Mouse (Mus musculus) right cerebral cortex, postnatal 14 days (tissue): ENCODE results near the gene Adamtsl1.
A peak's percentile ranks its signal among the peaks of the same experiment; 100 is the strongest.

Experiments used
- DNase-seq: peaks from one replicate; pipeline ENCODE4 v3.0.0; 2022

Gene Adamtsl1

DNA sequence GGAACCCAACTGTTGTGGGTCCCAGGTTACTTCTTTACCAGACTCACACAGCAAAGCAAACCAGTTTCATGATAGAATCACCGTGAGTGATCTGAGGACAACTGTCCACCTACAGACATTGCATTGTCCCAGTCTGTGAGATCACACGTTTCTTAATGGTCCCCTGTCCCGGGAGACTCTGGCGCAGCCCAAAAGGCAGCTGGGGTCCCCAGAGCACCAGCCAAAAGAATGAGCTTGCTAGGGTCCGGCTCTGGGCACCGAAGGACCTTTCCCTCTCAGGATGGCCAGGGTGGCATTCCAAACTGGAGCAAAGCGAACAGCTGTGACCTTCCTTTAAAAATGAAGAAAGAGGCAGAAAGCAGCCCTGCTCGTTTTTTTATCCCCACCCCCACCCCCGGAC is at the start of gene Adamtsl1:
Adamtsl1 (plus strand) TSS at position 381 of the 400 bp plus-strand sequence.
- no peak for DNase-seq

DNA sequence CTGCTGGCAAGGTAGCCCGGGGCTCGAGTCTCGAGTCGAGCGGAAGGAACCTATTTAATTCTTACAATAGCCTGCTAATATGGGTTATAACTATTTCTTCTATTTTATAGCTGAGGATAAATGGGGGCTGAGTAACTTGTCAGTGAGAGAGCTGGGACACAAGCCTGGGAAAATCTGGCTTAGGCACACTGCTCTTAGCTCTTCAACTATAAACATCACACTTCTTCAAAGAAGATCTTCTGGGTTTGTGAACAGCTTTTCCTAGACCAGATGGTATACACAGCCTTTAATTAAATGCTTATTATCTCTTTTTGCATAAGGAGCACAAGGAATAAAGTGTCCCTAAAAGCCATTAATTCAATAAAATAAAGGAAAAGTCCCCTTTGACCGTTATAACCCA is 30.4 kb upstream of the Adamtsl1 start:
- DNase-seq: no peak

DNA sequence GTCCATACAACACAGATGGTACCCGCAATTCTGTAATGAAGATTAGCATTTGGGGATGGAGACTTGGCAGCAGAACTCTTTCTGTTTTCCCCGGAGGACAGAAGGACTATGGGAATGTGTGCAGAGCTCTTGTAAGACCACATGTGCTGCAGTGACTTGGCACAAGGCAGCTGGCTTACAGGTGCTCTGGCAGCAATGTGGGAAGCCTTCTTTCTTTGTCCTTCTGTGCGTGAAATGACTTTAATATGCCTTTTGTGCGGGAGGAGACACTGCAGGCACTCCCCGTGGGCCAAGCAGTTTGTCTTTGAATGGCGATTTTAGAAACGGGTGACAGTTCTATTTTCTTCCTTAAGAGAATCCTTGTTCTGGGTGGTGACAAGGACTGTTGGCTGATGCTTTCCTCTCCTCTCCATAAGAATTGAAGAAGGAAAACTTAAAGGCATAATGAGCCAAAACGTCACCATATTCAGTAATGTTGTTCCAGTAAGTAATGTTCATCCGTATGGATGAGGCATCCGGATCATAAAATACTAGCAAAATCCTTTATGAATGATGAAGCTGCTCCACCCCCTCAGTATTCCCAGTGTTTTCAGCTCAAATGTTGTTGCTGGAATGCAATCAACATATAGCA is 27.5 kb upstream of the Adamtsl1 start:
- peak; percentile 8 for DNase-seq

DNA sequence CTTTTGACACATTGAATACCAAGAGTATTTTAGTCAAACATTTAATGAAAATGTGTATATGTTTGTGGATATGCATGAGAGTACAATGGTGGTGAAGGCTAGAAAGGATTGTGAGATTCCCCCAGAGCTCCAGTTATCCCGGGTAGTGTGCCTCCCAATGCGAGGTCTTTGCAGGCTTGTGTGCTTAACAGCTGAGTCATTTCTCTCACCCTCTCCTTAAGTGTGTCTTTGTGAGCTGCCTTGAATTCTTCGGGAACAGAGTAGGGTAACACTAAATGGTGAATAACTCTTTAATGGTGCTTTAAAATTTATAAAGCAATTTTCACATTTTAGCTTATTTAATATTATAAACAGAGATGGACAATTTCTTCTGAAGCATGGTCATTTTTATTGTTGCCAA is 8.3 kb upstream of the Adamtsl1 start:
- DNase-seq: no peak

- no peak for DNase-seq
Observed at GRCm38 (mm10) chr4:85506976-85507375, 7.0 kb upstream of the Adamtsl1 start.

GRCm38 (mm10) chr4:85507491-85507890 is 6.5 kb upstream of the Adamtsl1 start:
- no peak for DNase-seq

DNA sequence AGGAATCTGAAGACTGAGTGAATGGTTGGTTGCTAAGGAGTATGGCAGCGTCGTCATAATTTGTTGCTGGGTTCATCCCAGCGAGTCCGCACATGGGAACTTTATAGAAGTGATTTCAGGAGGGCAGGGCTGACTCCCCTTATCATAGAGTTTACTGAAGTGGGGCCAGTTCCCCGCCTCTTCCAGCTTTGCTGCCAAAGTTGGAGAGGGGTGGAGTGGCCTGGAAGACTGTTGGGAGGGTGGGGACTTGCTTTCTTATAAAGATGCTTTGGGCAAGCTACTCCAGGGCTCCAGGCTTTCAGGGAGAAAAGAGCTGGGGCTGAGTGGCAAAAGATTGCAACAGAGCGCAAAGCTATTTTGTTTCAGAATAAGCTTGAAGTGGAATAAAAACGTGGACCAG is 684 bp upstream of the Adamtsl1 start:
- no peak for DNase-seq

- peak; percentile 16 for DNase-seq
Observed at GRCm38 (mm10) chr4:85514205-85514681, 271 bp downstream of the Adamtsl1 start.

GRCm38 (mm10) chr4:85526966-85527566 is 13.1 kb downstream of the Adamtsl1 start:
- no peak for DNase-seq

DNA sequence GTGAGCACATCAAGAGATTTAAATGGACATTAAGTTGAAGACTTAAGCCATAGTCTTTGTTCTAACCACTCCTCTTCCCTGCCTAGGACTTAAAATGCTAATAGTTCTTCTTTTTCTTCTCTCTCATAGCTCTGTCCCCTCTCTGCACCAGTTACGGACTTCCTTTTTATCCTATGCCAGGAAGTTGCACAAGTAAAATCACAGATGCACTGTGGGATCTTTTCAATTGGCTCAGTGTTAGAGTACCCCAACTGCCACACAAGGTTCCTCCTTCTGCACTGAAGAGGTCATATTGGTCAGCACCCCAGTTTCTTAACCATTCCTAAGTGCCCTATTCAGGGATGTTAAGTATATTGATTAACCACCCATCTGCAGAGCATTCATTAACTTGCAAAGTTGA is 15.9 kb downstream of the Adamtsl1 start:
- DNase-seq: no peak

- DNase-seq: no peak
Observed at GRCm38 (mm10) chr4:85539677-85540076, 25.7 kb downstream of the Adamtsl1 start.

DNA sequence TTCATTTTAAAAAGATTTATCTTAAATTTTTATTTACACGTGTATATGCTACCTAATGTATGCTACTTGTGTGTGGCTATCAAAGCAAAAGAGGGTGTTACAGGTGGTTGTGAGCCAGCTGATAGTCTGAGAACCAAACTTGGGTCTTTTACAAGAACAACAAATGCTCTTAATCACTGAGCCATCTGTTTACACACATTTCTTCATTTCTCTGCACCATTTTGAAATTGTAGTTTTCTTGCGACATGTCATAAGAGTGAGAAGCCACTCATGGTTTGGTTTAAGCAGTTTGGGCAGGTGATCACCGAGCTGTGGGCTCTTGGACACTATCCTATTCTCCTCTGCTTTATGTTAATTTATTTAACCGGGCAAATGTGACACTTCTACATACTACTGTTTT is 29.2 kb downstream of the Adamtsl1 start:
- no peak for DNase-seq

DNA sequence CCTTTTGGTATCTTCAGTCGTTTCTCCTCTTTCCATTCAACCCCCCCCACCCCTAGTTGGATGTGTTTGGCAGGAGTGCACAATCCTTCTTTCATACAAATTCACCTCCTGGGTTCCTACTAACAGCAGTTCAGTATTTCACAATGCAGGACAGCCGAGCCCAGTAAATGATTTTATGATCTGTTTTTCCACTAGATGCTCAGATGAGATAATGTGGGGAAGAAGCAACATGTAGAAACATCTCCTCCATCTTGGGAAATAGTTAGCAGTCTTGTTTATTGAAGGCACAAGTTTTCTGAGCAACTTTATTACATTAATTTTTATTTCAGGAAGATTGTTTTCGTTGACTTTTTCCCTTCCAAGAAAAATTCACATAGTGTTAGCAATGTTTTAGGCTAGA is 40.7 kb downstream of the Adamtsl1 start:
- DNase-seq: no peak

GRCm38 (mm10) chr4:85559753-85560152 is 45.8 kb downstream of the Adamtsl1 start:
- DNase-seq: no peak

DNA sequence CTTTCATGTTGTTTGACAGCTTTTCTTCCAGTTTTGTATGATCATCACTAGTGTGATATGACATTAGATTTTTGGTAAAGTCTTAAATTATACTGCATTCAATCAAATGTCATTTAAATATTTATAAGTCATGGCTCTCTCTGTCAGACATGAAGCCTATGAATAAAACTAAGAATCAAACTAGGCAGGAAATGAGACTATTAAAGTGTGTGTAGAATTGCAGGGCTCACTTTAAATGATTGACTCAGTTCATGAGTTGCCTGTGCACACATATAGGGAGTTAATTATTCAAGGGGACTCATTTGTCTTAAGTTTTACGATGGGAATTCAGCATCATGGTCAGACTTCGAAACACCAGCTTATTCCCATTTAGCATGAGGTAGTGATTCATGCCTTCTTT is 71.5 kb downstream of the Adamtsl1 start:
- DNase-seq: no peak

GRCm38 (mm10) chr4:85588928-85589327 is 75.0 kb downstream of the Adamtsl1 start:
- DNase-seq: no peak

GRCm38 (mm10) chr4:85591037-85591436 is 77.1 kb downstream of the Adamtsl1 start:
- no peak for DNase-seq

DNA sequence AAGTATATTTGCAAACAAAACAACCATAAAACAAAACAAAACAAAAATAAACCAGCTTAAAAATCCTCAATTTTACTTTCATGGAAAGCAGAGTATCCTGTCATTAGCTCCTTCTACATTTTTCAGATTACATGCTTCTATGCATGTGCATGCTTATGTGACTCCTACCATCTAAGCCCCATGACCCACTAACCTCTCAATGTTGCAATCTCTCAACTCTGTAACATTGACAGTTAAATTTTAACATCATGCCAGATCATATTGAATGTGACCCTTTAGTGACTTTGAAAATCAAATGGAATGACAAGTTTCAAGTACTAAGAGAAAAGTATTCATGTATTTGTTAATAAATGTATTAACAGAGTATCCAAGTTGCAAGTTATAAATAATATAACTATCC is 80.2 kb downstream of the Adamtsl1 start:
- no peak for DNase-seq

DNA sequence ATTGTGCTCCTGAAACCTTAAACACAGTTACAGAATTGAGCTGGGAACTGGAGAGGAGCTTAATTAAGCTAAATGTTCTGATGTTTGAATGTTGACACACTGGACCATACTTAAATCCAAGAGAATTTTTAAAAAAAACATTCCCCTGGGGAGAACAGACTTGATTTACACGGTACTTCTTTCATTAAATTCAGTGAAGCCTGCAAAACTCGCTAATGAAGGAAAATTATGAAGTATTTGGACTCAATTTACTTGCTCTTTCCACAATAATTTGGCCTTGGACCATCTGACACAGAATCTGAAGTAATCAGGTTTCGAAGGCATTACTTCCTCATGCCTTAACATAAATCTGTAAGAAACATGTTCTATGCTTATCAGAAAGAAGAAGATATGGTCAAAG is 99.4 kb downstream of the Adamtsl1 start:
- DNase-seq: no peak

- no peak for DNase-seq
Observed at GRCm38 (mm10) chr4:85618746-85619145, 104.8 kb downstream of the Adamtsl1 start.

DNA sequence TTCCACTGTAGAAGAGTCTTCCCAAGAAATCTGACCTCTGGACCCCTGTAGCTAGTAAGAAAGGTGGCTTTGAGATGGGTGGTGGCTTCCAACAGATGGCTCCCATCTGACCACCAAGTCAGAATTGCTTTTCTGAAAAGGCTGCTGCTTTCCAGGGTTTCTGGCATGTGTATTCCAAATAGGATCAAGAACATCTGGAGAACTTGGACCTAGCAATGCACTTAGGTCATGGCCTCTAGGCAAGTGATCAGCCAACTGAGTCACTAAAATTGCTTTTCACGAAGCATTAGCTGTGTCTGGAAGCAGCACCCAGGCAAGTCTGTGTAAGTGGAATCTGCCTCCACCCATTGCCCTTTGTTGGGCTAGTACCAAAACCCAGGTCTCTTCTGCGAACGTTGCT is 105.3 kb downstream of the Adamtsl1 start:
- no peak for DNase-seq

GRCm38 (mm10) chr4:85629381-85629780 is 115.4 kb downstream of the Adamtsl1 start:
- DNase-seq: no peak

- DNase-seq: no peak
Observed at GRCm38 (mm10) chr4:85669271-85669670, 155.3 kb downstream of the Adamtsl1 start.

- no peak for DNase-seq
Observed at GRCm38 (mm10) chr4:85669735-85670134, 155.8 kb downstream of the Adamtsl1 start.

- DNase-seq: no peak
Observed at GRCm38 (mm10) chr4:85672290-85672689, 158.3 kb downstream of the Adamtsl1 start.
